Mouse (Mus musculus) layer of hippocampus, postnatal 14 days (tissue): ENCODE measurements around the gene Olfr95. TPM values are rescaled to one million over a fixed set of nuclear protein-coding genes. Genes with fewer than 3 reads are reported as not detected.
"Not testable (repeated sequence)": the region's sequence is repeated elsewhere in the genome, so short reads cannot be mapped to it uniquely, and the experiment has no call there.

Experiments used
- DNase-seq, 2 experiments: peaks; one replicate each; pipeline ENCODE4 v3.0.0; 2021 to 2022; ENCODE audit warnings: low spot score in 2 of 2, mixed read lengths in 1 of 2
- long read RNA-seq, 2 experiments: library from polyadenylated mRNA; stranded (forward); transcript quantifications; one replicate each; pipeline ENCODE4 v2.0.0; 2021
- total RNA-seq, 2 experiments: library from RNA; stranded (reverse); gene quantifications; 2 replicates each; pipeline ENCODE4 v1.2.3; 2021

The Olfr95 gene
- total RNA-seq: not detected
- long read RNA-seq, experiment 1: 0 reads
- long read RNA-seq, experiment 2: 0 reads

DNA sequence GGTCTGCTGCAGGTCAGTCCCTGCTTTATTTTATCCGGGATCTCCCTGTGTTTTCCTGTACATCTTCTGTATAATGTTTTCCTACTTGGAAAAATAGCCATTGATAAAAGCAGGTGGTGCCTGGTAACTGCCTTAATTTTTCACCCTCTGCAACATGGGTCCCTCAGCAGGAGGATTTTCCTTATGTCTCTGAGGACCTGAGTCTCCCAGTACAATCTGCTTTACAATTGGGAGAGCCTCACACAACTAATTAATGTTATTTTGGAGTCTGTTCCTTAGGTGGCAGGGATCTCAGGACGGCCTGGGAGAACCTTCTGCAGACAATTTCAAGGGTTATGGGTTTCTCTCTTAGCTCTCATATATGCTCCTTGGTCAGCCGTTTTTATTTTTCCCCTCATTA is at the start of gene Olfr95:
TSS of gene Olfr95 (minus strand) at position 101 of the 400 bp plus-strand sequence.
- no peak for DNase-seq

DNA sequence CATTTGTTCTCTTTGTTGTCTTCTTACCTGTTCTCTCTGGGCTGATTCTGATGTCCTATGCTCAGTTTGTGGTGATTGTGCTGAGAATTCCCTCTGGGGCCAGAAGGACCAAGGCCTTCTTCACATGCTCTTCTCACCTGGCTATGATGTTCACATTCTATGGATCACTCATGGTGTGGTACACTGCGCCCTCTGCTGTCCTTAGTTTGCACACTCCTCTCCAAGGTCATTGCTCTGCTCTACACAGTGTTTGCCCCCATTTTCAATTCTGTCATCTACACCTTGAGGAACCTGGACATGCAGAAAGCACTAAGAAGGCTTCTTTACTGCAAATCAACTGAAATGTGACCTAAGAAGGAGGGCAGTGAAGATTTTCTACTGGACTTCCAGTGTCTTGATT is 37.6 kb upstream of the Olfr95 start:
- DNase-seq: no peak

- DNase-seq: no peak
Observed at GRCm38 (mm10) chr17:37249460-37249859, 36.5 kb upstream of the Olfr95 start.

DNA sequence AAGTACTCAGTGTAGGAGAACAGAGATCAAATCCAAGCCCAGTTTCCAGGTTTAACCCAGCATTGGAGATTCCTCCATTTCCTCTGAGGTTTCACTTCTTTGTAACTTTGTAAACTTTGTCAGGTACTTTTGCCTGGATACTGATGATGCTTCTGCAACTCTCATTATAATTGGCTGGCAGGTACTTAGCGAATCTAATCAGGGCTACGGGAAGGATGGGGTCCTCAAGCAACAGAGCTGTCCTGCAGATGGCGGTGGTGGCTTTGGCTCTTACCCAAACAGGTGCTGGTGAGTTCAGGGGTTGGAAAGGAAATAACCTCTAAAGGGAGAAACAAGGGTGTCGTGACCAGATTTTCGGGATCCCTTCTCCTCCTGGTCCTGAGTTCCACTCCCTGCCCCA is 33.8 kb upstream of the Olfr95 start:
- peak; percentile 31 to 57 for DNase-seq

- DNase-seq: no peak
Observed at GRCm38 (mm10) chr17:37242198-37242597, 29.3 kb upstream of the Olfr95 start.

- not testable (repeated sequence) for DNase-seq
Observed at GRCm38 (mm10) chr17:37237230-37237629, 24.3 kb upstream of the Olfr95 start, which contains the start of gene Olfr97. Olfr97 (minus strand) TSS chr17:37237330.

- no peak for DNase-seq
Observed at GRCm38 (mm10) chr17:37221879-37222278, 9.0 kb upstream of the Olfr95 start.

DNA sequence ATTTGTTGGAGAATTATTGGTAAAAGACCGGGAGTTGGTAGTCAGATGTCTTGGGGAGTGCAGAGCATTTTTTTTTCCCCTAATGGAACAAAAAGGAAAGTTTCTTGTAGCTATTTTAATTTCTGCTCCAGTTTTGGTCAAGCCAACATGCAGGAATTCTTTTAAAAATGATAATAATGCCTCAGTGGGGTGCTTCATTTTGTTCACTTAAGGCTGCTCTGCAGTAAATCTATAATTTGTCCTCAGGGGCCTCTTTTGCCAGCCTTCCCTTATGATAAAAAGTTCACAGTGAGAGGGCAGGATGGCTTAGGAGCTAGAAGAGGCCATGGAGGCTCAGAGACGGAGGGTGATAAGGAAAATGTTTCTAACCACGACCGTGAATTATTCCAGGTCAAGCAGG is 6.9 kb upstream of the Olfr95 start, which contains the start of gene Olfr96:
TSS of gene Olfr96 (plus strand) at position 301 of the 400 bp plus-strand sequence.
- DNase-seq: no peak

DNA sequence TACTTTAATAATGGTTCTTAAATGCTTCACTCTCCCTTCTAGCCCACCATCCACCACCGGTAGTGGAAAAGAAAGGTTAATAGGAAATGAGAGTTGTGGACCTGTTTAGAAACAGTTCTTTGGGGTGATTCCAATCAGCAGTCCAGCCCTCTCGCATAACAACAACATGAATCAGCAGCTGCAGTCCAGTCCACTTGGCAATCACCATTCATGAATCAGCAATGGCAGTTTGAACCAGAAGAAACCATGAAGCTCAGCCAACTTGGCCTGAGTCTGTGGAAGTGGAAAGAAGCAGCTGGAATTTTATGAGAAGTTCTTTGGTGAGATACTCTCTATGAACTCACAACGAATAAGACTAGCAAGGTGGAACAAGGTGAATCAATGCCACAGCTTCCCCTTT is 5.6 kb upstream of the Olfr95 start:
- DNase-seq: no peak

GRCm38 (mm10) chr17:37210884-37211768 is 1.8 kb downstream of the Olfr95 start:
- no peak for DNase-seq

GRCm38 (mm10) chr17:37203917-37204236 is 9.0 kb downstream of the Olfr95 start:
- DNase-seq: no peak

- DNase-seq: peak; percentile 80 to 92
Observed at GRCm38 (mm10) chr17:37203206-37203916, 9.6 kb downstream of the Olfr95 start.

- no peak for DNase-seq
Observed at GRCm38 (mm10) chr17:37200894-37201293, 12.0 kb downstream of the Olfr95 start, which contains the start of gene Olfr94. Olfr94 (minus strand) TSS chr17:37200994.

DNA sequence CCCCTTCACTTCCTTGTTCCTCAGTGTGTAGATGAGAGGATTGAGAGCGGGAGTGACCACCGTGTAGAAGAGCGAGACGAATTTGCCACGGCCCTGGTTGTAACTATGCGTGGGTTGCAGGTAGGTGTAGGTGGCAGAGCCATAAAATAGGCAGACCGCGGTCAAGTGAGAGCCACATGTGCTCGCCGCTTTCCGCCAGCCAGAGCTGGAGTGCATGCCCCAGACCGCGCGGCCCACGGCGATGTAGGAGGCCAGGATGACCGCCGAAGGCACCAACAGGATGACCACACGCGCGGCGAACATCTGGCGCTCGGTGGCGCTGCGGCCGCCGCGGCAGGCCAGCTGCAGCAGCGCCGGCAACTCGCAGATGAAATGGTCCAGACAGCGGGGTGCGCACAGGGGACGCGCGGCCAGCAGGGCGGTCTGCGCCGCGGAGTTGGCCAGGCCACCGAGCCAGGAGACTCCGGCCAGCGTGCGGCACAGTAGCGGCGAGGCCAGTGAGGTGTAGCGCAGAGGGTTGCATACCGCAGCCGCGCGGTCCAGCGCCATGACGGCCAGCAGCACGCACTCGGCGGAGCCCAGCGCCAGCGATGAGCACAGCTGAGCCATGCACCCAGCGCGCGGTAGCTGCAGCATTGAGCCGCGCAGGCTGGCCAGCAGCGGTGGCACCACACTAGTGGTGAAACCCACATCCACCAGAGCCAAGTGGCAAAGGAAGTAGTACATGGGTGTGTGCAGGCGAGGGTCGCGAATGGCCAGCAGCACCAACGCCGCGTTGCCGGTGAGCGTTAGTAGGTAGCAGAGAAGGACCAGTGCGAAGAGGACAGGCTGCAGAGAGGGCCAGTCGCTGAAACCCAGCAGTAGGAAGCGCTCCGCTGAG is 15.8 kb downstream of the Olfr95 start:
- DNase-seq: peak in 1 of 2 experiments; percentile 35

GRCm38 (mm10) chr17:37194782-37195181 is 18.1 kb downstream of the Olfr95 start:
- DNase-seq: no peak

DNA sequence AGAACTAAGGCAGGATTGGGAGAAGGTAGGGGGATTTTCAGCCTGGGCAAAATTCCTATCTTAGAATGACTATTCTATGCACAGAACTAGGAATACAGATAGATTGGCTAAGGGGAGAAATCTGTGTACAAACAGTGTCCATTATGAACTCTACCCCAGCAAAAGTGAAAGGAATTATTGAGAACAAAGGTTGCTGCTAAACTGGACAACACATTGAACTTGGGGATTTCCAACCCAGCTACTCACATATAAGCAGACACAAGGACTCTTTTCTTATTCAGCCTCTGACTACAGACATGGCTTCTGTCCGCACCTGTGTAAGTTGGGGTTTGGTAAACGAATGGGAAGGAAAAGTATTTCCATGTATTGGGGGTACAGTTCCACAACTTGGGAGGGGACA is 19.3 kb downstream of the Olfr95 start, which contains the start of gene Ubd:
TSS of gene Ubd (plus strand) at position 237 of the 400 bp plus-strand sequence.
- DNase-seq: no peak

DNA sequence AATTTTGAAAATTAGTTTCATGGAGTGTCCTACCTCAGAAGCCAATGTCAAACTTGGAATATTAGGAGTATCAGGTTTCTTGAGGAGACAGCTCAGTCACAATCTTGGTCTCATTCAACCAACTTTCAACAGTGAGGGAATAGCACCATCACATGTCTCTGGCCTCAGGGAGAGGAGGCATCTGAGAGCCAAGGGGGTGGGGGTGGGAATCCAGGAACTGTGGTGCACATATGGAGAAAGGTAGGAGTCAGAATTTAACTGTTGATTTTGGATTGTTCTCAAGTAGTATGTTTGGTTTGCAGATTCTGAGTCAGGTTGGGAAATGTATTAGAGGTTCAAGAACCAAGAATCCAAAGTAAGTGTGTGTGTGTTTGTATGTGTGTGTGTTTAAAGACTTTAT is 19.9 kb downstream of the Olfr95 start:
- DNase-seq: no peak

- peak in 1 of 2 experiments; percentile 73 for DNase-seq
Observed at GRCm38 (mm10) chr17:37190711-37191110, 22.2 kb downstream of the Olfr95 start.

- DNase-seq: no peak
Observed at GRCm38 (mm10) chr17:37185474-37185873, 27.4 kb downstream of the Olfr95 start.

DNA sequence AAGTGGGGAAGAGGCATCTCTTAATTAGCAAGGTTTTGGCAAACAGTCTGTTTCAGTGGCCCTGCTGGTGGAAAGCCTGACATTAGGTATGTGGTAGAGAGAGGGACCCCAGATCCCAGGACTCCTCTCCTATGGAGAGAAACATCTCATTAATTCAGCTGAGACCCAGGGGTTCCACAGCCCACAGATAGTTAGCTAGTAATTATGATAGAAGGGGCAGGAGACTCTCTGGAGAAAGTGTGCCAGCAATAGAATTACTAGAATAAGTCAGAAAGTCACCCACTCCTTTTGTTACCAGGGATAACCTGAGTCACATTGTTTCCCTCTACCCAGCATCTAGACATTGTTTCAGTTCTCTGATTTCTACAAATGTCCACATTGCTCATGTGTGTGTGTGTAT is 51.5 kb downstream of the Olfr95 start, which contains the start of gene Olfr93:
TSS of gene Olfr93 (minus strand) at position 101 of the 400 bp plus-strand sequence.
- DNase-seq: no peak
